Mouse (Mus musculus): ENCODE results near the gene Bid. TPM values are rescaled to one million over a fixed set of nuclear protein-coding genes. Genes with fewer than 3 reads are reported as not detected.

The Bid gene
- polyA plus RNA-seq, 1 experiment = 13.1 TPM

- TF ChIP-seq GATA1 (IDR thresholded peaks at IDR 0.05; ENCODE audit: low read length) = no peak
Measured at GRCm38 (mm10) chr6:120914533-120914910, 2.1 kb downstream of the Bid start.

- TF ChIP-seq GATA1 (IDR thresholded peaks at IDR 0.05; ENCODE audit: low read length) = no peak
Measured at GRCm38 (mm10) chr6:120913783-120914182, 2.9 kb downstream of the Bid start.

- TF ChIP-seq GATA1 (IDR thresholded peaks at IDR 0.05; ENCODE audit: low read length) = no peak
Measured at GRCm38 (mm10) chr6:120912931-120913330, 3.7 kb downstream of the Bid start.

- TF ChIP-seq GATA1 (IDR thresholded peaks at IDR 0.05; ENCODE audit: low read length) = no peak
Measured at GRCm38 (mm10) chr6:120911213-120912007, 5.2 kb downstream of the Bid start.

- TF ChIP-seq GATA1 (IDR thresholded peaks at IDR 0.05; ENCODE audit: low read length) = no peak
Measured at GRCm38 (mm10) chr6:120909501-120909900, 7.2 kb downstream of the Bid start.

- no peak for TF ChIP-seq GATA1 (IDR thresholded peaks at IDR 0.05; ENCODE audit: low read length)
Measured at GRCm38 (mm10) chr6:120906521-120906920, 10.1 kb downstream of the Bid start.

GRCm38 (mm10) chr6:120905111-120905510, 11.5 kb downstream of the Bid start:
- TF ChIP-seq GATA1 (IDR thresholded peaks at IDR 0.05; ENCODE audit: low read length) = no peak

GRCm38 (mm10) chr6:120903961-120904360, 12.7 kb downstream of the Bid start:
- TF ChIP-seq GATA1 (IDR thresholded peaks at IDR 0.05; ENCODE audit: low read length) = no peak

GRCm38 (mm10) chr6:120903450-120903912, 13.2 kb downstream of the Bid start:
- no peak for TF ChIP-seq GATA1 (IDR thresholded peaks at IDR 0.05; ENCODE audit: low read length)

GRCm38 (mm10) chr6:120901776-120902645, 14.6 kb downstream of the Bid start:
- TF ChIP-seq GATA1 (IDR thresholded peaks at IDR 0.05; ENCODE audit: low read length) = no peak

- TF ChIP-seq GATA1 (IDR thresholded peaks at IDR 0.05; ENCODE audit: low read length) = no peak
Measured at GRCm38 (mm10) chr6:120898188-120898833, 18.3 kb downstream of the Bid start.

GRCm38 (mm10) chr6:120894524-120894923, 22.1 kb downstream of the Bid start:
- no peak for TF ChIP-seq GATA1 (IDR thresholded peaks at IDR 0.05; ENCODE audit: low read length)

GRCm38 (mm10) chr6:120894089-120894488, 22.6 kb downstream of the Bid start:
- no peak for TF ChIP-seq GATA1 (IDR thresholded peaks at IDR 0.05; ENCODE audit: low read length)

GRCm38 (mm10) chr6:120886696-120887095, 30.0 kb downstream of the Bid start:
- no peak for TF ChIP-seq GATA1 (IDR thresholded peaks at IDR 0.05; ENCODE audit: low read length)

GRCm38 (mm10) chr6:120884436-120884835, 32.2 kb downstream of the Bid start:
- TF ChIP-seq GATA1 (IDR thresholded peaks at IDR 0.05; ENCODE audit: low read length) = no peak

GRCm38 (mm10) chr6:120879046-120879445, 37.6 kb downstream of the Bid start:
- TF ChIP-seq GATA1 (IDR thresholded peaks at IDR 0.05; ENCODE audit: low read length) = no peak

Data from G1E-ER4 (cell line).